35 mouse cellular contexts compared by ENCODE assay signal in genomic region chrX:56269706-56270105, GRCm38 (mm10). TPM values are rescaled to one million over a fixed set of nuclear protein-coding genes. Genes with fewer than 3 reads are reported as not detected.
DNase-seq lines count a peak whose midpoint lies in the region; ATAC-seq lines count a peak whose summit lies in the region.
"Had no signal": no experiment of that assay in that cellular context is flagged by ENCODE, and none has a peak within 500 bp of the region (broad histone marks: within the 10 kb centered on the region; RNA-seq: fewer than 3 reads in every experiment).

No protein-coding gene starts in this region.

- peak; percentile 71 for DNase-seq in brain, adult 2 months (ENCODE audit: low read depth, low spot score)
- DNase-seq in frontal cortex, adult 2 months (ENCODE audit: extremely low spot score in 1 of 2, low spot score in 1 of 2), result peak; percentile 43 to 63
- DNase-seq in left cerebral cortex, postnatal 10 days (ENCODE audit: extremely low spot score in 1 of 2, low spot score in 2 of 2), result peak; percentile 13 to 24
- DNase-seq in right cerebral cortex, postnatal 10 days (ENCODE audit: low spot score in 2 of 2), result peak; percentile 32 to 42
- no peak for DNase-seq in adrenal gland, postnatal 25 days
- no peak for DNase-seq in lung, postnatal 36 days
- DNase-seq: adrenal gland, postnatal 36 days; cerebellum, adult 8-10 months; cerebellum, postnatal 36 days; gastrocnemius, postnatal 10 days; kidney, adult 2 months; kidney, postnatal 36 days; layer of hippocampus, postnatal 36 days; lung, postnatal 4 days; midbrain, embryonic 14.5 days had no signal

- intact Hi-C loops in left cerebral cortex, postnatal 10 days (cut with DNase I), result loop anchor here (5.0 kb wide), 1 partner anchor 68 kb away; no protein-coding TSS in a partner anchor

- no peak for ATAC-seq in CD4-positive, CD25-positive, alpha-beta regulatory T cell, adult 4 months
- ATAC-seq: forebrain, embryonic 15.5 days; hindbrain, postnatal 0 days; intestine, embryonic 15.5 days had no signal

RNA-seq across cellular contexts. Expression of gene Gm773, which starts 57.0 kb away (rescaled TPM):
- not detected in 2 replicates for polyA plus RNA-seq in frontal cortex, adult 2 months (2012; rRNA removed)
- total RNA-seq in left cerebral cortex, postnatal 10 days (2021), result not detected
- total RNA-seq in adrenal gland, postnatal 25 days (2021), result not detected in 2 replicates
- polyA plus RNA-seq in CD4-positive, CD25-positive, alpha-beta regulatory T cell, adult 4 months (2017; shearing (Covaris generic)), result not detected
- total RNA-seq: adrenal gland, adult 18-20 months; adrenal gland, postnatal 36 days; gastrocnemius, postnatal 10 days; heart, postnatal 25 days; hindbrain, postnatal 0 days; layer of hippocampus, adult 8-10 months; layer of hippocampus, postnatal 36 days; megakaryocyte-erythroid progenitor cell, adult 5-6 weeks; monocyte, adult 5-6 weeks had no signal
- polyA plus RNA-seq: embryonic facial prominence, embryonic 11.5 days; forebrain, embryonic 15.5 days; gonadal fat pad, adult 2 months; heart, embryonic 15.5 days; hindbrain, embryonic 11.5 days; hindbrain, postnatal 0 days; intestine, embryonic 15.5 days; limb, embryonic 13.5 days; liver, embryonic 11.5 days; liver, embryonic 16.5 days; lung, embryonic 16.5 days; midbrain, embryonic 14.5 days; neural tube, embryonic 14.5 days; small intestine, adult 2 months; stomach, embryonic 14.5 days had no signal

Comparison
In these comparisons a context has a peak if more than half of its experiments do, and no peak if none do; other contexts are left out.
1. DNase-seq: peak in brain, adult 2 months (single experiment), frontal cortex, adult 2 months (2 of 2), left cerebral cortex, postnatal 10 days (2 of 2) and right cerebral cortex, postnatal 10 days (2 of 2); none in adrenal gland, postnatal 25 days (single experiment) and lung, postnatal 36 days (single experiment).